Mouse (Mus musculus) neural tube, embryonic 12.5 days (tissue): ENCODE data around the gene Sdhd. TPM values are rescaled to one million over a fixed set of nuclear protein-coding genes. Genes with fewer than 3 reads are reported as not detected.

ENCODE experiments used
- ATAC-seq: fragments of 200-750 bp; cut with Nextera tagmentation; 2 replicates; pipeline ENCODE4 v1.8.0; 2017; ENCODE audit warnings: low read depth, mild to moderate bottlenecking, moderate TSS enrichment, moderate library complexity; ENCODE audit not compliant: low FRiP score
- H3K27ac ChIP-seq: fragments of 300-500 bp; sonication (generic); 2 replicates; pipeline ENCODE4 v1.5.1; 2016
- H3K27me3 ChIP-seq: fragments of 300-500 bp; sonication (generic); replicated peaks from 2 replicates; pipeline ENCODE4 v1.6.1; 2016; ENCODE audit warnings: mild to moderate bottlenecking
- H3K36me3 ChIP-seq: fragments of 300-500 bp; sonication (generic); 2 replicates; pipeline ENCODE4 v1.6.1; 2016; ENCODE audit warnings: mild to moderate bottlenecking
- H3K4me1 ChIP-seq: fragments of 300-500 bp; sonication (generic); 2 replicates; pipeline ENCODE4 v1.6.1; 2016
- H3K4me2 ChIP-seq: fragments of 300-500 bp; sonication (generic); replicated peaks from 2 replicates; pipeline ENCODE4 v1.6.1; 2016; ENCODE audit warnings: mild to moderate bottlenecking
- H3K4me3 ChIP-seq: fragments of 300-500 bp; sonication (generic); 2 replicates; pipeline ENCODE4 v1.5.1; 2016
- H3K9ac ChIP-seq: fragments of 300-500 bp; sonication (generic); 2 replicates; pipeline ENCODE4 v1.6.1; 2016; ENCODE audit warnings: mild to moderate bottlenecking
- H3K9me3 ChIP-seq: fragments of 300-500 bp; sonication (generic); 2 replicates; pipeline ENCODE4 v1.6.1; 2016; ENCODE audit warnings: mild to moderate bottlenecking
- WGBS: fragments of 180-500 bp; shearing (Covaris S2); methylation state at CpG from one replicate; pipeline ENCODE4 v1.1.7; 2016; 5-methylcytosine and 5-hydroxymethylcytosine counted together
- polyA plus RNA-seq: library from polyadenylated mRNA; unstranded; fragments of >200 nt; fragmentation: Nextera tagmentation; extraction: Ambion mirVana; gene quantifications from 2 replicates; pipeline ENCODE4 v1.2.1, GENCODE M21; 2016

The Sdhd gene
- polyA plus RNA-seq, 1 experiment from 2014 or later = 215 TPM

DNA sequence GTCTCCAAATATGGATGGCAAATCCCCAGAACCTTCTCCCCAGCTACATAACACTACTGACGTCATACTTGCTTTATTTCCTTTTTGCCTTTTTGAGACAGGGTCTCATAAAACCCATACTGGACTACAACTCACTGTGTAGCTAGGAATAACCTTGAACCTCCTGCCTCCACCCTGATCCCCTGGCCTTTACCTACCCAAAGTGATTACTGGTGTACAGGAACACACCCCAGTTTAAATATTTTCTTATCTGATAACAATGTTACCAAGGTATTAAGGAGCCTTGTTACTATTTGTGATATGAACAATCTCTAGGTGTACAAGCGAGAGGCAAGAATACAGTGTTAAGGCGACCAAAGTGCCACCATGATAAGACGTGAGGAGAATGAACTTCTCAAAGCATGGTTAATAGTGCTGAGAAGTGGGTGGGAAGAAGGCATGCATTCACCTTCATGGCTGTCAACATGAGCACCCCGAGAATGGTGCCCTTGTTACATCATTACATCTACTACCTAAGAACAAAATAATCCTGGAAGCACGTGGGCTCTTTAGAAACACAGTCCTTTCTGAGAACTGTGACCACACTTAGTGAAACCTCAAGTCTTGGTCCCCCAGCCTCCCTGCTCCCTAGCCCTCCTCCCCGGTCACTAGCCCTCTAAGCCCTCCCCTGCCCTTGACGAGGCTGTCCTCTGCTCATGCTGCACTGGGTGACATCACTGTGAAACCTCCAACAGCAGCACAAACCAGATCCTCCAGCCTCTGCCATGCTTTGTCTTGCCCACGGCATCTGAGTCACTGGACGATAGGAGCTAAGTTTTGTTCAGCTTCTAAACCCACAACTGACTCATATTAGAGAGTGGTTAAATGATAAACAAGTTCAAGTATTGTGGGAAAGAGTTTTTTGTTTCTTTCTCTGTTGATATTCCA lies 33.8 kb downstream of the Sdhd start:
- 83% methylated on average over 10 of the region's 10 CpGs for WGBS
- Histone ChIP-seq H3K27ac (no peak overlapping the region), H3K4me3 (no peak overlapping the region), H3K9me3 (no peaks in the 10 kb centered on the region), H3K9ac (no peak overlapping the region), H3K27me3 (no peaks in the 10 kb centered on the region), H3K4me2 (no peak overlapping the region), H3K36me3 (no peaks in the 10 kb centered on the region), H3K4me1 (no peaks in the 10 kb centered on the region)
- no peak for ATAC-seq

DNA sequence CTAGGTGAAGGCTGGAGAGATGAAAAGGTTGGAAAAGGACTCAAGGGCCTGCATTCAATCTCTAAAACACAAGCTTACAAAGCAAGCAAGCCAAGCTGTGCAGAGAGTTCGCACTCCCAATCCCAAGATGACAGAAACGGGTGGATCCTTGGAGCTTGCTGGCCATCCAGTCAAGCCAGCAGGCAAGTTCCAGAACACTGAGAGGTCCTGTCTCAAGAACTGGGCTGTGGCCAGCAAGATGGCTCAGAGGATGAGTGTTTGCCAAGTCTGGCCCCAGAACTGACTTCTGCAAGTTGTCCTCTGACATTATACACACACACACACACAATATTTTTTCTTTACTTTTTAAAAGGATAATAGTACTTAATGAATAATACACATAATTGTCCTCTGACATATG lies 35.7 kb downstream of the Sdhd start:
- 91% methylated on average over 2 of the region's 2 CpGs for WGBS
- Histone ChIP-seq H3K9ac (no peak overlapping the region), H3K36me3 (no peaks in the 10 kb centered on the region), H3K4me3 (no peak overlapping the region), H3K27me3 (no peaks in the 10 kb centered on the region), H3K9me3 (no peaks in the 10 kb centered on the region), H3K4me2 (no peak overlapping the region), H3K4me1 (no peaks in the 10 kb centered on the region), H3K27ac (no peak overlapping the region)
- ATAC-seq = no peak

DNA sequence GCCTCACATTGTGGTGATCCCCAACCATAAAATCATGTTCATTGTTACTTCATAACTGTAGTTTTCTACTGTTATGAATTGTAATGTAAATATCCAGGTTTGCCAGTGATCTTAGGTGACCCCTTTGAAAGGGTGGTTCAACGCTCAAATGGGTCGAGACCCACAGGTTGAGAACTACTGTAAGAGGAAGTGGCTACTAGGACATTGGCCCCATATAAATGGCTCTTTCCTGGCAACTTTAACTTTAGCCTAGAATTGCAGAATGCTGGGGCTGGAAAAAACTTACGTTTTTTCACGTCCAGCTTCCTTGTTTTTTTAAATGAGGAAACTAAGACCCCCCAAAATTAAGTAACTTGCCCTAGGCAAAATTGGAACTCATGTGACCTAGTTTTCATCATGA lies 36.2 kb downstream of the Sdhd start:
- Histone ChIP-seq H3K9me3 (no peaks in the 10 kb centered on the region), H3K4me3 (no peak overlapping the region), H3K27me3 (no peaks in the 10 kb centered on the region), H3K4me1 (no peaks in the 10 kb centered on the region), H3K4me2 (no peak overlapping the region), H3K9ac (no peak overlapping the region), H3K27ac (no peak overlapping the region), H3K36me3 (no peaks in the 10 kb centered on the region)
- no peak for ATAC-seq
- 93% methylated on average over 4 of the region's 4 CpGs for WGBS

DNA sequence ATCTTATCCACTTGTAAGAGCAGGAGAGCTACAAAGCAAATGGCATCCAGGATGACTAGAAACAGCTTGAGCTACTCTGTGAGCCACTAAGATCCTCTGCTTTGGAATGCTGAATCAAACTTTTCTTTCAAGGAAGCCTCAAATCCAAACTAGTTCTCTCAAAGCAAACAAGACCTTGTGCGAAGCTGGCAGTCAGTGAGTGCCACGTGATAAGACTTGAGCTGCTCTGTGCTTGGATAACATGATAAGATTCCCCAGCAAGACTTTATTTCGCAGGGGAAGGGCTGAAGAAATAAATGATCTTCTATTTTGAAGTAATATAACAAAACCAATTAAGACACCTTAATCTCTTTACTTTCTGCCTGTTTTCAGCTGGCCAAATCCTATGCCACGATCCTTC lies 37.7 kb downstream of the Sdhd start:
- ATAC-seq = no peak

DNA sequence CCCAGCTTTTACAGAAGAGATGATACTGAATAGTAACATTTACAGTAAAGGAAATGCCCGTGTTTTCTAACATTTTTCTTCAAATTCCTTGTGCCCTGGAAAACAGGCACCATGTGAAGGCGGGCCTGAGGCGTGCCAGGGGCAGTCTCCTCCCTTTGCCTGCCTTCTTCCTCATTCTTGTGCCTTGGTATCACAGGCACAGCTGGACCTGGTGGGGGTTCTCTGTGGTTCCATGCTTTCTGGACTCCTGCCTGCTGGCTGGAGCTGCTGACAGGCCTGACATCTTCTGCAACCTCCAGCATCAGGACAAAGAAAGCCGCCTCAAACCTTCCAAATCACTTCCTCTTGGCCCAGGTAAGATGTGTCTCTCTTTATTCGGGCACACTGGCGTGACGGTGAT lies 38.4 kb downstream of the Sdhd start:
- Histone ChIP-seq H3K9me3 (no peaks in the 10 kb centered on the region), H3K4me1 (no peaks in the 10 kb centered on the region), H3K4me2 (no peak overlapping the region), H3K27ac (no peak overlapping the region), H3K9ac (no peak overlapping the region), H3K4me3 (no peak overlapping the region), H3K36me3 (no peaks in the 10 kb centered on the region), H3K27me3 (no peaks in the 10 kb centered on the region)
- WGBS = 81% methylated on average over 7 of the region's 7 CpGs
- no peak for ATAC-seq

More for the DNA sequence above, 37.7 kb downstream of the Sdhd start:
- Histone ChIP-seq H3K4me3 (no peak overlapping the region), H3K36me3 (no peaks in the 10 kb centered on the region), H3K9me3 (no peaks in the 10 kb centered on the region), H3K9ac (no peak overlapping the region), H3K27ac (no peak overlapping the region), H3K4me2 (no peak overlapping the region), H3K27me3 (no peaks in the 10 kb centered on the region), H3K4me1 (no peaks in the 10 kb centered on the region)
- 89% methylated on average over 4 of the region's 4 CpGs for WGBS

DNA sequence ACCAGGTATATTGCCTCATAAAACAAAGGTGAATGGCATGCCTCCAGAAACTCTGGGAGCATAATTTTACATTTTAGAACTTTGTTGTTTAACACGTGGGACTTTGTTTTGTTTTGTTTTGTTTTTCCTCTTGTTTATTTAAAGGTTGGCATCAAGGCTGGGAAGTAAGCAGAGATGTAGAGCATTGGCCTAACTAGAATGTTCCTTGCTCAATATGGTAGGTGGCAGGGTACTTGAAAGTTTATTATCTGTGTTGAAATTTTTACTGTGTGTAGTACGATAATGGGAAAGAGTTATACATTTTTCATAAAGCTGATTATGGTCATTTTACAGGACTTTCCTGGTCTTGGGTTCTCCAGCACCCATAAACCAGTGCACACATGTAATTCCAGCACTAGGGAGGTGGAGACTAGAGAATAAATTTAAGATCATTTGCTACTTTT lies 41.7 kb downstream of the Sdhd start:
- Histone ChIP-seq H3K4me3 (no peak overlapping the region), H3K27me3 (no peaks in the 10 kb centered on the region), H3K4me2 (no peak overlapping the region), H3K36me3 (no peaks in the 10 kb centered on the region), H3K9me3 (no peaks in the 10 kb centered on the region), H3K27ac (no peak overlapping the region), H3K4me1 (no peaks in the 10 kb centered on the region), H3K9ac (no peak overlapping the region)
- ATAC-seq = no peak
- 82% methylated on average over 2 of the region's 2 CpGs for WGBS

DNA sequence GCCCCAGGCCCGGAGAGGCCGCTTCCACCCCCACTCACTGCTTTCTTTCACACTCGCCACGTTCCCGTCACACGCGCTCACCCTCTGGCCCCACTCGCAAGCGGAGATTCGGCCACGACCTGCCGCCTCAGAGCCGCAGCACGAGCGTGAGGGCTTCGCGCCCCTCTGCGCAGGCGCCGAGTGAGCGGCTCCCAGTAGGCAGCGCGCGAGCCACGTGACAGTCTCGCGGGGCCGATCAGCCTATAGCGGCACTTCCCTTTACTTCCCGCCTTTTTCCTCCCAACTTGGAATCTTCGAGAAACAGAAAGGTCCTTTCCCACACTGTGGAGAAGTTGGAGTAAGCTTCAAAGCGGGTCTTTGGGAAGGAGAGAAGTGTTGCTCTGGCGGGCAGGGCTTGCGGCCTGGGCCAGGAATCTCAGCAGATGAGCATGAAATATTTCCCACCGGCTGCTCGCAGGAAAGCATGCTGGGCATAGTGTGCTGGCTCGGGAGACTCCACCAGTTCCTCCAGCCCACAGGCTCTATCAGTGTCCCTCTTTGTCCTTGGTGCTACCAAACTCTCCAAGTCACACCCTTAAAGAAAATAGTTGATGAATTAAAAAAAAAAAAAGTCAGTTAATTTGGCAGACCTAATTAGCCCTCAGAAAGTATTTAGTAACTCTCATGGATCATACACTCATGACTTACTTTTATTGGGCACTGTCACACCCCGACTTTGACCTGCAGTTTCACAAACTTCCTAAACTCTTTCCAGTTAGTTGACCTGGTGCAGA lies 42.3 kb downstream of the Sdhd start, which contains the start of gene Tex12:
TSS of gene Tex12 (minus strand) at position 181 of the 773 bp plus-strand sequence.
- H3K36me3 ChIP-seq = no peaks in the 10 kb centered on the region
- H3K4me2 ChIP-seq = no peak within 1 kb of the TSS
- H3K4me3 ChIP-seq = no peak within 1 kb of the TSS
- H3K27ac ChIP-seq = no peak within 1 kb of the TSS
- H3K4me1 ChIP-seq = no peaks in the 10 kb centered on the region
- no peak within 1 kb of the TSS for H3K9ac ChIP-seq
- no peak for ATAC-seq
- WGBS = 88% methylated on average over 38 of the region's 38 CpGs
- H3K27me3 ChIP-seq = no peaks in the 10 kb centered on the region
- no peaks in the 10 kb centered on the region for H3K9me3 ChIP-seq

DNA sequence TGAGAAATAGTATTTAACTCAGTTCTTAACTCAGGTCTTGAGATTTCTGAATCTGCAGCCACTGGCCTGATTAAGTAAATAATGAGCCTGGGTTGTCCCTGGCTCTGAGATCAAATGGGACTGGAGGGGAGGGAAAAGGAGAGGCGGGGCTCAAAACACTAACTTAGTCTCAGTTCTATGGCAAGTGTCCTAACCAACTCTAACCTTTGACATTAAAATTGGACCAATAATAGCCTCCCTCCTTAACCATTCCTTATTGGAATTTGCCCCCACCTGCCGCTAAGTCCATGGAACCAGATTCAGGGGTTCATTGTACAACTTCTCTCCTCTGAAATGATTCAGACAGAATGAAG lies 48.5 kb downstream of the Sdhd start, which contains the start of gene Bco2:
TSS of gene Bco2 (minus strand) at position 88 of the 353 bp plus-strand sequence.
- peak; percentile 44; the same call in 1 of the 2 replicates for ATAC-seq
- no peaks in the 10 kb centered on the region for H3K9me3 ChIP-seq
- no peaks in the 10 kb centered on the region for H3K27me3 ChIP-seq
- H3K4me2 ChIP-seq = peak within 1 kb of the TSS; percentile 53
- peak within 1 kb of the TSS; percentile 38 for H3K27ac ChIP-seq
- H3K4me1 ChIP-seq = peaks cover 3% of the 10 kb centered on the region; the same call in 1 of the 2 replicates
- 13% methylated on average over 2 of the region's 2 CpGs for WGBS
- peak within 1 kb of the TSS; percentile 5; the same call in 1 of the 2 replicates for H3K4me3 ChIP-seq
- 0 out of 2 replicates have a peak within 1 kb of the TSS, but pooled peaks have one; percentile 33 for H3K9ac ChIP-seq
- H3K36me3 ChIP-seq = no peaks in the 10 kb centered on the region

DNA sequence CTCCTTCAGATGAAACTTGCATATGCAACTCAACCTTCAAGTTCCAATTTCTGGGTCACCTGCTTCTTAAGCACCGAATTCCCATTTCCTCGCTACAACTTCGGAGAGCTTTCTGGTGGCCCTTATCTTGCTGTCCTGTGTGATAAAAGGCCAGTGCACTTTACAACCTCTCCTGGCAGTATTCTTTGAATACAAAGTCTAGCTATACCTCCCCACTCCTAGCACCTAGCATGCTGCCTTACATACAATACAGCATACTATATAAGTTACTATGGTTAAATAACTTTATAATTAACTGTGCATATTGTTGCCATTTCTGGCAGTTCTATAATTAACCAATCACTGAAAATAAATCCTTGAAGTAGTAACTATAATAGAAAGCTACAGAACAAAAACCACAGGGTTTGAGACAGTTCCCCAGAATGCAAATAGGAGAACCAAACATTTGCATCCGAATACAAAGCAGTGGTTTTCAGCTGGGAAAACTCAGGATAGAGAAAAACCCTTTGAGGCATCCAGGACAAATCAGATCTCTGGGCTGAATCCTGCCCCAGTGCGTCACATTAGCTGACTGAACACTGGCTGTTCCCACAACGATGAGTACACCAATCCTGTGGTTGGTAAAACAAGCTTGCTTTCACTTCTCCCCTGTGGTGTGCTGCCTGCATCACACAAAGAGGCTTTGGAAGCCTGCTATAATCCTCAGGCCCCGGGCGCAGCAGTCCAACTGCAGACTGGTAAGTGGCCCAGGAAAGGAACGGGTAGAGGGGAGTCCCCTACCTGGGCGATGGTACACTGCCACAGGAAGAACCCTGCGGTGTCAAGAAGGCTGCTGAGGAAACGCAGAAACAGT lies 49.1 kb downstream of the Sdhd start, which contains the start of gene Il18:
TSS of gene Il18 (plus strand) at position 587 of the 853 bp plus-strand sequence.
- Histone ChIP-seq H3K9ac (0 out of 2 replicates have a peak within 1 kb of the TSS, but pooled peaks have one; percentile 33), H3K27me3 (no peaks in the 10 kb centered on the region), H3K36me3 (no peaks in the 10 kb centered on the region), H3K4me2 (peak within 1 kb of the TSS; percentile 53), H3K4me3 (peak within 1 kb of the TSS; percentile 5; the same call in 1 of the 2 replicates), H3K27ac (peak within 1 kb of the TSS; percentile 38), H3K4me1 (peaks cover 3% of the 10 kb centered on the region; the same call in 1 of the 2 replicates), H3K9me3 (no peaks in the 10 kb centered on the region)
- WGBS = 21% methylated on average over 12 of the region's 12 CpGs
- peak; percentile 85 for ATAC-seq

DNA sequence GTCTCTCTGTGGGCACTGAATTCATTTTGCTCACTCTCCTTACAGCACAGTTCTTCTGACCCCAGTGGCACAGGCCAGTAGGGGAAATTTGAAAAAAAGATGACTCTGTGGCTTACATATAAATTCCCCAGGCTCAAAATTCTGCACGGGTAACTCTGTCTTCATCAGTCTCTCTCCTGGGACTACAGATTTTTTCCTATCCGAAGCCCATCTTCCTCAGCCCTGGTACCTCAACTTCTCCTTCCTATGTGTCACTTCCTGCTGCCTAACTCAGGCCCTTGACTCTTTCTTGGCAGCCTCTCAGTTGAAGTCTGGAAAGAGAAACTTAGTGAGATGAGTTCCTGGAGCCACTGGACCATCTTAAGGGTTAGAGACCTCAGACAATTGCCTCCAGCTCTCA lies 50.1 kb downstream of the Sdhd start:
- Histone ChIP-seq H3K9ac (no peak overlapping the region), H3K4me3 (no peak overlapping the region), H3K9me3 (no peaks in the 10 kb centered on the region), H3K36me3 (no peaks in the 10 kb centered on the region), H3K27me3 (no peaks in the 10 kb centered on the region), H3K4me2 (no peak overlapping the region), H3K27ac (no peak overlapping the region), H3K4me1 (peaks cover 3% of the 10 kb centered on the region; the same call in 1 of the 2 replicates)
- 85% methylated on average over 2 of the region's 2 CpGs for WGBS
- no peak for ATAC-seq

DNA sequence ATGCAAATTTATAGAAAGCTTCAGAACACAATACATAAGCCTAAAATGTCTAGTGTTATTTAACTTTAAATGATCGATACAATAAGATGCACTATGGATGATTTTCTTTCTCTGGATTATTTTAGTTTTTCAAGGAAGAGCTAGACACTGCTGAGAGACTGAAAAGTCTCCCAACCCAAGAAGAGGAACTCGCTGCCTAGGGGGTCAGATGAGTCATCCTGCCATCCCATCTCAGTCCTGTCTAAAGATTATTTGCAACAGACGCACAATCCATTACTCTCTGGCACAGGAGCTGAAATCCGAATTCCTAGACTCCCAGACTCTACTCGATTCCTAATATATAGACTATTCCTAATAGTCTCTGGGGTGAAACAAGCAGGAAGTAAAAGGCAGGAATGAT lies 51.4 kb downstream of the Sdhd start:
- no peak overlapping the region for H3K9ac ChIP-seq
- H3K4me1 ChIP-seq = peaks cover 3% of the 10 kb centered on the region; the same call in 1 of the 2 replicates
- 88% methylated on average over 5 of the region's 5 CpGs for WGBS
- H3K27ac ChIP-seq = no peak overlapping the region
- ATAC-seq = no peak
- H3K27me3 ChIP-seq = no peaks in the 10 kb centered on the region
- H3K36me3 ChIP-seq = no peaks in the 10 kb centered on the region
- H3K4me3 ChIP-seq = no peak overlapping the region
- H3K4me2 ChIP-seq = no peak overlapping the region
- H3K9me3 ChIP-seq = no peaks in the 10 kb centered on the region
